Mouse (Mus musculus): ENCODE data around the gene Tex14.

- TF ChIP-seq CTCF (conservative IDR thresholded peaks at IDR 0.05; ENCODE audit: low read length): no peak
- TF ChIP-seq NANOG (IDR thresholded peaks at IDR 0.05; ENCODE audit: borderline replicate concordance, low read length): no peak
- no peak for TF ChIP-seq POU5F1 (IDR thresholded peaks at IDR 0.05; ENCODE audit: borderline replicate concordance, low read length)
These were observed 38.6 kb downstream of the Tex14 start for GRCm38 (mm10) chr11:87443373-87443883.

All from E14TG2a.4 (cell line).